Mouse (Mus musculus): ENCODE results near the gene Cryab. TPM values are rescaled to one million over a fixed set of nuclear protein-coding genes. Genes with fewer than 3 reads are reported as not detected.

Cryab gene
- polyA plus RNA-seq, 1 experiment from 2014 or later, result 6.6 TPM

DNA sequence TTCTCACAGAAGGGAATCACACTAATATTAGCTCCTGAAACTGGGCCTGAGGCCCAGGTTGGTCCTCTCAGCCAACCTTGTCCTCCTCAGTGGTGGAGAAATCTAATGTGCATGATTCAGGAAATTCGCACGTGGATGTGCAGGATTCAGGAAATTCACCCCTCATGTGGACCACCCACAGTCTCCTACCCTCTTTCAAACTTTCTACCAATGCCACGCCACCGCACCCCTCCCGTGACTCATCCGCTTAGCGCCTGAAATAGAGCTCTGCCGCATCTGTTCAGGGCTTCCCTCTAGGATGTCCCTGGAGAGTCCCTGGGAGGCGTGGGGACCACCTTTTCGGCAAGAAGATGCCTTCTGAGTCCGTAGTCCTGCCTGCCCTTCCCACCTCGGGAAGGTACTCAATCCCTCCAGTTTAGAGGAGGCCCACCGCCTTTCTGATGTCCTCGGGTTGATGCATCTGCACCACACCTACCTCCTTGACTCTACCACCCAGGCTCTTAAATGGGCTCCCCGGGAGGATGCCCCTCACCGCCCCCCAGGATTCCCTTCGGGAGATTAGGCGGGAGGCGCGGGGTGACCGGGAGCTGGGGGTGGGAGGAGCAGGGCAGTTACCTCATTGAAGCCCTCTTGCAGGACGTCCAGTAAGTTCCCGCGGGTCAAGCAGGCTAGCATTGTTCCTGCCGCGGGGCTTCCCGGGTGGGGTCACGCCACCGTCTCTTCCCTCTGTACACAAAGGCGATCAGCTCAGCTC lies 23.8 kb upstream of the Cryab start:
- Histone ChIP-seq H3K4me2 (peak overlapping the region; percentile 73), H3K9ac (peak overlapping the region; percentile 55), H3K4me3 (peak overlapping the region; percentile 50), H3K9me3 (replicated peaks) (no peaks in the 10 kb centered on the region), H3K27me3 (replicated peaks) (peaks cover 61% of the 10 kb centered on the region), H3K27ac (no peak overlapping the region), H3K36me3 (no peaks in the 10 kb centered on the region), H3K4me1 (peaks cover 8% of the 10 kb centered on the region; the same call in 1 of the 2 replicates)
- peak; percentile 49 for ATAC-seq
- 15% methylated on average over 30 of the region's 30 CpGs for WGBS (ENCODE audit: insufficient replicate concordance)

DNA sequence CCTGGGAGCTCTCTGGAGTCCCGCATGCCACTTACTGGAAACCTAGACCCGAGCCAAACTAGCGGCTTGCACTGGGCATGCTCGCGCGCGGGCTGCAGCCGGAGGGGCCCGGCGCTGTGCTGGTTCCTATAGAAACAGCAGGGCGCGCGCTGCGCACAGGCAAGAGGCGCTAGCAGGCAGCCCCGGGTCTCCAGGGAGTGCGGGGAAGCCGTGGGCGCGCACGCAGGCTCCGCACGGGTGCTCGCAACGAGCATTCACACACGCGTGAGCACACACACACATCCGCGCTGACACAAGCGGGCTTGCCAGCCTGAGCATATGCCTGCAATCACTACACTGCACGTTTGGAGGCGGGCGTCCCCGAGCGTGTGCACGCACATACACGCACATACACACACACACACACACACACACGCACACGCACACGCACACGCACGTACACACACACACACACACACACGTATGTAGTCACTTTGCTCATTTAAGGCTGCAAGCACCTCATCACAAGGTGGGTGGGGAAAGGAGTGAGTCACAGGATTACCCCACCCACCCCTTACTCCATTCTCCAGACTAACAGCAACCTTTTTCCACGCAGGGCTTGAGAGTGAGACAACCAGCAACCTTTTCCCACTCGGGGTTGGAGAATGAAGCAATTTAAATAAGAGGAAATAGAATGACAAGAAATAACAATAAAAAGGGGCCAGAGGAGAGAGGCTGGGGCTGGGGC lies 23.0 kb upstream of the Cryab start:
- Histone ChIP-seq H3K9me3 (replicated peaks) (no peaks in the 10 kb centered on the region), H3K36me3 (no peaks in the 10 kb centered on the region), H3K9ac (peak overlapping the region; percentile 55), H3K27ac (no peak overlapping the region), H3K4me2 (peak overlapping the region; percentile 73), H3K27me3 (replicated peaks) (peaks cover 59% of the 10 kb centered on the region), H3K4me1 (peaks cover 8% of the 10 kb centered on the region; the same call in 1 of the 2 replicates), H3K4me3 (peak overlapping the region; percentile 50)
- peak; percentile 73 for ATAC-seq
- WGBS (ENCODE audit: insufficient replicate concordance), result under 1% methylated on average over 44 of the region's 45 CpGs

DNA sequence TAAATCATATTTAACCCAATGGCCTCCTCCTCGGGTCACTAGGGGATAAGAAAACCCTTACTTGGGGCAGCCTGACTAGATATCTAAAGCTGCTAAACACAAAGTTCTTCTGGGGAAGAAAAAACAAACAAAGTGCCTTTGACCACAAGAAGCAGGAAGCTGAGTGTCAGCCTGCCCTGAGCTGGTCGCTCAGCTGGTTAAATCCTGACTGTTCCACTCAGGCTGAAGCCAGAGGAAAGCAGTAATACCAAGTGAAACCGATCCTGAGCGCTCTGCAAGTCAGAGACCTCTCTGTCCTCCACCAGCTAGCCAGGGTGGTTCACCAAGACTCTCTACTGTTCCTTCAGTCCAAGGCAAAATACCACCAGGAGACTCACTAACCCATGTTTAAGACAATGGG lies 21.5 kb upstream of the Cryab start:
- Histone ChIP-seq H3K4me2 (no peak overlapping the region), H3K27ac (no peak overlapping the region), H3K36me3 (no peaks in the 10 kb centered on the region), H3K4me3 (no peak overlapping the region), H3K9me3 (replicated peaks) (no peaks in the 10 kb centered on the region), H3K4me1 (peaks cover 8% of the 10 kb centered on the region; the same call in 1 of the 2 replicates), H3K9ac (no peak overlapping the region), H3K27me3 (replicated peaks) (peaks cover 51% of the 10 kb centered on the region)
- ATAC-seq, result no peak
- 17% methylated on average over 4 of the region's 4 CpGs for WGBS (ENCODE audit: insufficient replicate concordance)

DNA sequence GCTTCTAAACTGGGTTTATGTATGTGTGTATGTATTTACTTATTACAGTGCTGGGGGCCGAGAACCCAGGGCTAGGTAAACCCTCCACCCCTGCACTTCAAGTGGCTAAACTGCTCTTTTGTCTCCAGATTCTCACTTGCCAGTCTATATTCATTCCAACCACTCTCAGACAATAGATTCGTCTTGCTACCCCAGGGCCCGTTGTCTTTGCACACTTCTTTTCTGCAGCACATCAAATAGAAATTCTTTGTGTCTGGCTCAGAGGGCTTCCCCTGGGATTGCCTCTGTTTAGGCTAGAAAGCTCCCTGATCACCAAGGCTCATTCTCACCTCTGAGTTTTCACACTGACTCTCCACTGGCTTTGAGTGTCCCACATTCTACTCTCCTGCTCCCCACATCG lies 18.6 kb upstream of the Cryab start:
- 35% methylated on average over 4 of the region's 4 CpGs for WGBS (ENCODE audit: insufficient replicate concordance)

DNA sequence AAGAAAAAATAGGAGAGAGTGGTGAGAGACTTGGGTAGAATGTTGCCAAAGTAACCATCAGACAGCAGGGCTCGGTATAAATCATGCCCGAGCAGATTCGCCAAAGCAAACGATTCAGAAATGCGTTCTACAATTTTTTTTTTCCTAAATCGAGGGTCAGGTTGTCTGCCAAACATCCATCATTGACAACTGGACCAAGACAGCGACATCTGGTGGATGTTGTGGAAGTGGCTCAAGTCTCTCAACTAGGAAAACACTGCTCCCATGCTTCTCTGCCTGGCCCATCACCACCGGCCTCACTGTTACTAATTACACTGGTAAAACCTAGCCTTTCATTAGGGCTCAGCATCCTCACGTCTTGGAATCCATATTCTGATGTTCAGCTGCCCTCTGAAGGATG lies 16.1 kb upstream of the Cryab start:
- no peak overlapping the region for H3K4me2 ChIP-seq
- no peak for ATAC-seq
- WGBS (ENCODE audit: insufficient replicate concordance), result 5% methylated on average over 9 of the region's 9 CpGs

More for the DNA sequence above, 18.6 kb upstream of the Cryab start:
- no peak overlapping the region for H3K27ac ChIP-seq
- H3K9ac ChIP-seq, result no peak overlapping the region
- H3K4me3 ChIP-seq, result no peak overlapping the region
- H3K27me3 ChIP-seq (replicated peaks), result peaks cover 31% of the 10 kb centered on the region
- no peak for ATAC-seq
- H3K4me2 ChIP-seq, result no peak overlapping the region
- peaks cover 7% of the 10 kb centered on the region; the same call in 1 of the 2 replicates for H3K4me1 ChIP-seq
- no peaks in the 10 kb centered on the region for H3K9me3 ChIP-seq (replicated peaks)
- H3K36me3 ChIP-seq, result no peaks in the 10 kb centered on the region

DNA sequence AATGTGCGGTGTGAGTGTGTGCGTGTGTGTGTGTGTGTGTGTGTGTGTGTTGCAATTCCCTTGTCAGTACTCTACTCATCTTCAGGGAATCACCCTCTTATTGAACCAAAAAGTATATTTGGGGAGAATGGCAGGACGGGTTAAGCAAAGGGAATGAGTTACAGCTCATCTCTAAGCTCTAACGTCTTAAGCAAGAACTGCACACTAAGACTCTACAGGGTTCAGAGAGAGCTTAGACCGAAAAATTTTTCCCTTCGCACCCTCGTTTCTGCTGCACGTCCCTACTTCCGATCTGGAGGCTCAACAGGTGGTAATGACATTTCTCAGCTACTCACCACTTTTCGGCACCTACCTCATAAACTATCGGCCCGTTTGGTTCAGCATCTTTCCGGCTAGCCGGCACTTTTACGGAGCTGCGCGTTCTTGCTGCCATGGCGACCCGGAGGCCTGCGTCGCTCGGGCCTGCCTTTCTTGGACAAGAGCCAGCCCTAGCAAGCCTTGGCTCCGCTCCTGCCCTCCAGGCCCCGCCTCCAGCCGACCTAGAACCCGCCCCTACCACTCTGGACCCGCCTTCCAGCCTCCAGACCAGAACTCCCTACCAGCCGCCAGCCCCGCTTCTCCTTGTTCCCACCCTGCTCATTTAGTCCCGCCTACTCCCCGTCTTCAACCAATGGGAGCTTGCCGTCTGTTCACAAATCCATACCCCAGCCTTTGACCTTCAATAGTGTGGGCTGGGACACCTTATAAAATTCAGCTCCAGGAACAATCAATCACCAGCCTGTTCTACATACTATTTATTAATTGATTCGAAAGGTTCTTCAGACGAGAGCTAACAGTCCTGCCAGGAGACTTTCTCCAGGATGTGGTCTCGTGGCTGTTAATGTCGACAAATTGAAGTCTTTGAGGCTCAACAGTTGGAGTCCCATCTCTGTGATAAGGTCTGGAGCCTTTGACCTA lies 11.9 kb upstream of the Cryab start, which contains the start of gene Dixdc1:
Dixdc1 (minus strand) TSS at position 604 of the 957 bp plus-strand sequence.
- H3K9me3 ChIP-seq (replicated peaks), result no peaks in the 10 kb centered on the region
- 0 out of 2 replicates have a peak, but pooled peaks cover 6% of the 10 kb centered on the region for H3K27me3 ChIP-seq (replicated peaks)
- peak; percentile 98 for ATAC-seq
- H3K27ac ChIP-seq, result no peak within 1 kb of the TSS
- no peaks in the 10 kb centered on the region for H3K36me3 ChIP-seq
- H3K4me3 ChIP-seq, result peak within 1 kb of the TSS; percentile 42
- H3K9ac ChIP-seq, result peak within 1 kb of the TSS; percentile 33; the same call in 1 of the 2 replicates
- peak within 1 kb of the TSS; percentile 68 for H3K4me2 ChIP-seq
- 12% methylated on average over 36 of the region's 36 CpGs for WGBS (ENCODE audit: insufficient replicate concordance)
- H3K4me1 ChIP-seq, result peaks cover 7% of the 10 kb centered on the region

More for the DNA sequence above, 16.1 kb upstream of the Cryab start:
- H3K4me1 ChIP-seq, result peaks cover 7% of the 10 kb centered on the region
- H3K27me3 ChIP-seq (replicated peaks), result 0 out of 2 replicates have a peak, but pooled peaks cover 15% of the 10 kb centered on the region
- H3K9me3 ChIP-seq (replicated peaks), result no peaks in the 10 kb centered on the region
- no peaks in the 10 kb centered on the region for H3K36me3 ChIP-seq
- no peak overlapping the region for H3K4me3 ChIP-seq
- no peak overlapping the region for H3K27ac ChIP-seq
- H3K9ac ChIP-seq, result no peak overlapping the region

DNA sequence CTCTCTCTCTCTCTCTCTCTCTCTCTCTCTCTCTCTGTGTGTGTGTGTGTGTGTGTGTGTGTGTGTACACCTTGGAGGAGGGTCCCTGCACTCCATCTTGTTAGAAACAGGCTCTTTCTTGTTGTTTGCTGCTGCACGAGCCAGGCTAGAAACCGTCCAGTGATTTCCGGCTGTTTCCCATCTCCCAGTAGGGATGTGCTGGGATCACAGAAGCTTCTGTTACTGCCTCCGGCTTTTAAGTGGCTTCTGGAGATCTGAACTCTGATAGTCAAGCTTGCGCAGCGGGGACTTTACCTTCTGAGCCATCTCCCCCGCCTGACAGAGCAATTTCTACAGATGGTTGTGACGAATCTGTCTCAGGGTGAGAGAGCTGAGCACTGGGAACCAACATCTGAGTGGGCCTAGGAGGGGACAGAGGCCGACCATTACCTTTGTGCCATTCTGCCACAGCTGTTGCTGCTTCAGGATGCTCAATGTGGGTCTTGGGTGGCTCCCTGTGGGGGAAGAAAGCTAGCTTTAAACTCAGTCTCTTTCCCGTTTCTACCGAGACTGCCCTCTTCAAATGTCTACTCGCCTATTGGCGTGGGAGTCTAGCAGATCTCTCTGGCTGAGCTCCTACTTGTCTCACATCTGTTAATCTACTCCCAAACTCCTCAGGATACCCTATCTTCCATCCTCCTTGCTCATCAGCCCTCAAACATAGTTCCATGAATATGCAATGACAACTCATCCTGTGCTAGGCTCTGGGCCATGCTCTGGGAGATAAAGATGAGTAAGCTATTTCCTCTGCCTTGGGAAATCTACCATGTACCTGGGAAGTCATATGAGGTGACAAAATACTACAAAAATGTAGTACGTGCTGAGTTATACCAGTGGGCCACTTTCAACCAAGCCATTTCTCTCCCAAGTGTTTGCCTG lies 10.0 kb upstream of the Cryab start:
- Histone ChIP-seq H3K27me3 (replicated peaks) (peaks cover 9% of the 10 kb centered on the region), H3K9ac (no peak overlapping the region), H3K4me1 (peaks cover 7% of the 10 kb centered on the region), H3K27ac (no peak overlapping the region), H3K9me3 (replicated peaks) (no peaks in the 10 kb centered on the region), H3K4me3 (no peak overlapping the region), H3K4me2 (no peak overlapping the region), H3K36me3 (no peaks in the 10 kb centered on the region)
- no peak for ATAC-seq
- 80% methylated on average over 14 of the region's 14 CpGs for WGBS (ENCODE audit: insufficient replicate concordance)

DNA sequence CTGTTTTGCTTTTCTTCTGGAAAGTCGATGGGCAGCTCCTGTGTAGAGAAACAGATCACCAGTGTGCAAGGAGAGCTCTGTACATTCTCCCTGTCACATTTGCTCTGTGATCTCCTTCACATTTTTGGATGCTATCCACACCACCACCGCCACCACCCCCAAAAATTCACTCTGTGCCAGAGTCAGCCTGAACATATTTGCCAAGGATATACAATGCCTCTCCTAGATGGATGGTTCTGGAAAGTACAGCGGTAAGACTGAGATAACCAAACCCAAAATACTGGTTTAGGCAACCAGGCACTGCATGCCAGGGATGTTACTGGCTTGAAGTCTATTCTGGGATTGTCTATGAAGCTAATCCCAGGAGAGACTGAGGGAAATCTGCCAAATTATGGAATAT lies 8.9 kb upstream of the Cryab start:
- H3K9ac ChIP-seq, result no peak overlapping the region
- H3K4me3 ChIP-seq, result no peak overlapping the region
- H3K27ac ChIP-seq, result no peak overlapping the region
- ATAC-seq, result no peak
- H3K4me2 ChIP-seq, result no peak overlapping the region
- H3K4me1 ChIP-seq, result peaks cover 7% of the 10 kb centered on the region
- H3K9me3 ChIP-seq (replicated peaks), result no peaks in the 10 kb centered on the region
- H3K36me3 ChIP-seq, result no peaks in the 10 kb centered on the region
- 67% methylated on average over 3 of the region's 3 CpGs for WGBS (ENCODE audit: insufficient replicate concordance)
- H3K27me3 ChIP-seq (replicated peaks), result peaks cover 16% of the 10 kb centered on the region

DNA sequence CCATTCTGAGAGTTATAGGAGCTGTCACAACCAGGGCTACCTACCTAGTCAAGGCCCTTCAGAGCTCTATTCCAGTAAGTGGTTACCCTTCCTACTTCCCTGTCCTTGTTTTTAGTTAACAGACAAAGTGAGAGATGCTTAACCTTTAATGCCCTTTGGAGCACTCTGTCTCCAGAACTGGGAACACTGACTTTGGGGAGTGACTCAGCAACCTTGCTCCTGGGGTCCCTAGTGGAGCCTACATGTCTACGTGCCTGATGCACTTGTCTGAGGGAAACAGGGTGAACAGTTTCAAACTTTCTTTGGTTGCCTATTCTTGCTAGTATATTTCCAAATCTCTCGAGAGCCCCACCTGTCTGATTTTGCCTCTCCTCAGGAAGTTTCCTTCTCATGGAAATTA lies 8.4 kb upstream of the Cryab start:
- Histone ChIP-seq H3K9ac (no peak overlapping the region), H3K27ac (no peak overlapping the region), H3K4me3 (no peak overlapping the region), H3K27me3 (replicated peaks) (peaks cover 20% of the 10 kb centered on the region), H3K4me2 (no peak overlapping the region), H3K9me3 (replicated peaks) (no peaks in the 10 kb centered on the region), H3K36me3 (no peaks in the 10 kb centered on the region), H3K4me1 (peaks cover 7% of the 10 kb centered on the region)
- ATAC-seq, result no peak
- 55% methylated on average over 2 of the region's 2 CpGs for WGBS (ENCODE audit: insufficient replicate concordance)

DNA sequence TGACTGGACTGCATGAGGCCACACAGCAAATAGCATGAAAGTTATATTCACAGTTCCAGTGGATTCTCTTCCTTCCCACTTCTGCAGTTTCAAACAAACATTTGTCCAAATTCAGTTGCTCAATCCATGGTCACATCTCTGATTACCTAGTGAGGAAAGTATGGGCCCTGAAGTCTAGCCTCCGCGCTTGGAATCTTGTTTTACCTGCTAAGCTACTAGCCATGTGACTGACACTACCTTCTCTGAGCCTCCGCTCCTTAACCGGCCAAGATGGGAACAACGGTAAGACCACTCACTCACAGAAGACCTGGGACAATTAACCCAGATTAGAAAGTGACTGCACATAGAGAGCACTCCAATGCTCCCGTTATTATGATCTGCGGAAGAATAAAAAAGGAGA lies 5.3 kb upstream of the Cryab start:
- H3K27me3 ChIP-seq (replicated peaks), result peaks cover 34% of the 10 kb centered on the region
- H3K9me3 ChIP-seq (replicated peaks), result no peaks in the 10 kb centered on the region
- H3K9ac ChIP-seq, result no peak overlapping the region
- peak overlapping the region; percentile 43 for H3K4me2 ChIP-seq
- H3K4me1 ChIP-seq, result no peaks in the 10 kb centered on the region
- no peak for ATAC-seq
- WGBS (ENCODE audit: insufficient replicate concordance), result 33% methylated on average over 7 of the region's 7 CpGs
- peak overlapping the region; percentile 35 for H3K4me3 ChIP-seq
- H3K27ac ChIP-seq, result no peak overlapping the region
- no peaks in the 10 kb centered on the region for H3K36me3 ChIP-seq
